Mouse (Mus musculus) embryo, embryonic 10.5 days (tissue): ENCODE measurements around the gene Lrrc74a.
A peak's percentile ranks its signal among the peaks of the same experiment; 100 is the strongest.

Experiments used
- DNase-seq: peaks from one replicate; pipeline ENCODE4 v3.0.0-alpha.2; 2015; ENCODE audit warnings: low spot score

Lrrc74a gene

DNA sequence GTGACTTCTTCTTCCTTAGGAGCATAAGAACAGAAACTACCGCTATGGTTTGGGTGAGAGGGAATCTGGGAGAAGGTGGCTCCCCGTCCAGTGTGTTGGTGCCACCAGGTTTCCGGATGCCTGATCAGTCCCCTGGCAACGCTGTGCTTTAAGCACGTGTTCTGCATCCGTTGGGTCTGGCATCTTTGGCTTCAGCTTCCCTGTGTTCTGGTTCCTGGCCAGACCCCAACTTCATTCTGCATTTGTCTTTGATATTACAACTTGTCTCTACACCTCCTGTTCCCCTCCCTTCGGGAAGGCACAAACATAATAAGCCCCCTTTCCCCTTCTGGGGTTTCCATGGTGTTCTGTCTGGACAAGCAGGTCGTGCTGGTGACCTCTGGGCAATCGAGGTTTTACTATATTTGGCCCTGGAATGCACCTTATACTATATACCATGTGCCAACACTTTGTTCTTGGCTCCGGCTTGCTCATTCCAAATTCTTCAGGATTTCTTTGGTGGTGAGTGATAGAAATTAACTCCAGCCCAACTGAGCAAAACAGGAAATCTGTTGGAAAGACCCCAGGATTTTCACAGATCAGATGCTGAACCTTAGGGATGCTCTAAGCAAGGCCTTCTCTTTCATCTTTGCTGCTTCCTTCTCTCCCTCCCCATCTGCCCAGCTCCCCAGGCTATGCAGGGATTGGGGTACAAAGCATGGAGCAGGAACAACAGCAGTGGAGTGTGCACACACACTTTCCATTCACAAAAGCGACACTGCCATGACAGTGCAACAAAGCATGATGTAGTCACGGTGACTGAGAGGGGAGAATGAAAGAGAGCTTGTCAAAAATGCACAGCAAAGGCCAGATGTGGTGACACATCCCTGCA, 52.2 kb downstream of the Lrrc74a start:
- DNase-seq: peak; percentile 50

DNA sequence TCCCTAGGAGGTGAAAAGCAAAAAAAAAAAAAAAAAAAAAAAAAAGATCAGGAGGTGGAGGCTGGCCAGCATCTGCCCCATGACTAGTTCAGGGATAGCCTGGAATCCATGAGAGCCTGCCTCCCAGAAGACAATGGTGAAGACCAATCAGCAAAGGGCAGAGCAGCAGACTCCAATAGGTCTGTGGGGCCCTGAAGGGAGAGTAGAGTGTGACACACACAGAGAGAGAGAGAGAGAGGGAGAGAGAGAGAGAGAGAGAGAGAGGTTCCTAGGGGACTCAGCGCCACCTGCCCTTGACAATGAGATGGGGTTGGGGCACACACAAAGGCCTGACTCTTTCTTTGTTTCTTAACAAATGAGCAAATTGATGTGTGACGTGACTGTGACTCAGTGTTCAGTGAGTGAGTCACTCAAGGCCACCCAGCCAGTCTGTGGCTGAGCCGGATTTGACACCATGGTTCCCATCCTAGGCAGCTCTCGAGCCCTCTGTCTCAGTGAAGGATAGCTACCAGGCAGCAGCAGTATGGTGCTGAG, 52.9 kb downstream of the Lrrc74a start:
- DNase-seq: peak; percentile 78

DNA sequence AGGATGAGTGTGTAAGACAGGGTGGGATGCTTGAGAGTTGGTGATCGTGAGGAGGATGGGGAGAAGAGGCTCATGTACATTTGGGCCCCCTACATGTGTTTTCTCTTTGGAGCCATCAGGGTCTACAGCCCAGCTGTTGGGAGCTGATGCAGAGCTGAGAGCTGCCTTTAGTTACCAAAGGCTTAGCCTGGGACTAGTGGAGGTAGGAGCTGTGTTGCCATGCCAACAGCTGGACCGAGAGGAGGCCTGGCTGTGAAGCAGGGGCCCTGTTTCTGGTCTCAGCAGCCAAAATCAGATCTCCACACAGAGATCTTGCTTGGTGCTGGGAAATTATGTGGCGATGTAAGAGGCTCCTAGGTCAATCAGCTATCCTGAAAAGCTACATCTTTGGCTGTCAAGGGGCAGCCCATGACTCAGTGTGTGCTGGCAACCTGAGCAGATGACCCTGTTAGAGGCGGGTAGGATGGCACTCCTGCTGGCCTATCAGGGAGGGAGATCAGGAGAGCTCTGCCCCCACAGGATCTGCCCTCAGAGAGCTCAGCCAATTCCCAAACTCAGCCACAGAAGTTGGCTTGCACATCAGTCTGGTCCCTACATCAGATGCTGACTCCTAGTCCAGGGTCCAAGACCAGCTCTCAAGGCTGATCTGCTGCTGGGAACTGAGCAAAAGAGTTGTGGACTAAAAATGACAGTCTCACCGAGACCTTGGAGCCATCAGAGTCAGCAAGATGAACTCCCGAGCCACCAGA, 56.1 kb downstream of the Lrrc74a start:
- DNase-seq: no peak

DNA sequence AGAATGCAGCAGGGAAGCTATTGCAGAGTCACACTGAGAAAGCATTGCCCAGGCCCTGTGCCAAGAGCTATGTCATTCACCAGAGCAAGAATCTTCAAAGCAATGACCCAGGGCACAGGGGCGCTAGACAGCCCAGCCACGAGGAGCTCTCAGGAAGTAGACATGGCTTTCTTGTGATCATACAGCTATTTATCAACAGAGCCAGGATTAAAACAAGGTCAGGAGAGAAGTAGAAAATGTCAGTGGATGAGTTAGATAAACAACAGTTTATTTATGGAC, 56.6 kb downstream of the Lrrc74a start:
- no peak for DNase-seq

DNA sequence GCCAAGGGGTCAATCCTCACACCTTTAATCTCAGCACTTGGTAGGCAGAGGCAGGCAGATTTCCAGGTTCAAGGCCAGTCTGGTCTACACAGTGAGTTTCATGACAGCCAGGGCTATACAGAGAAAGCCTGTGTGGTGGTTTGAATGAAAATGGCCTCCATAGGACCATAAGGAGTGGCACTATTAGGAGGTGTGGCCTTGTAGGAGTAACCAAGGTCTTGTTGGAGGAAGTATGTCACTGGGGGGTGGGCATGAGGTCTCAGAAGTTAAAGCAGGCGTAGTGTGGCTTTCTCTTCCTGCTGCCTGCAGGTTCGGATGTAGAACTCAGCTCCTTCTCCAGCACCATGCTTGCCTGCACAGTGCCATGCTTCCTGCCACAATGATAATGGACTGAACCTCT, 57.8 kb downstream of the Lrrc74a start:
- no peak for DNase-seq

DNA sequence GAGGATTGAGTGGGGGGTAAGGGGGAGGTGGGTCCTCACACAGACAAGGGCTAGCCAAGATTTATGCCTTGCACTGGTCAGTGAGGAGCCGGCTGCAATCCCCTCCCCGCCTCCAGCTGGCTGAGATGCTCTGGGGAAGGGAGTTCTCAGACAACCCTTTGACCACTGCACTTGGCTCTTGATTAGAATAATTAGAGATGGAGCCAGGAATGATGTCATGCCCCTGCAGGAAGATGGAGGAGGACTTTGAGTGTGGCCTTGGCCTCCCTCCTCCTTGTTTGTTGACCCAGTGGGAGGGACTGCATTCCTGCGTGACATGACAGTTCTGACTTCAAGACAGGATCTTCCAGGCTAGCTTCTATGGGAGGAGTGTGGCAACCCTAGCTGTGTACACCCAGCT, 59.7 kb downstream of the Lrrc74a start:
- DNase-seq: no peak

DNA sequence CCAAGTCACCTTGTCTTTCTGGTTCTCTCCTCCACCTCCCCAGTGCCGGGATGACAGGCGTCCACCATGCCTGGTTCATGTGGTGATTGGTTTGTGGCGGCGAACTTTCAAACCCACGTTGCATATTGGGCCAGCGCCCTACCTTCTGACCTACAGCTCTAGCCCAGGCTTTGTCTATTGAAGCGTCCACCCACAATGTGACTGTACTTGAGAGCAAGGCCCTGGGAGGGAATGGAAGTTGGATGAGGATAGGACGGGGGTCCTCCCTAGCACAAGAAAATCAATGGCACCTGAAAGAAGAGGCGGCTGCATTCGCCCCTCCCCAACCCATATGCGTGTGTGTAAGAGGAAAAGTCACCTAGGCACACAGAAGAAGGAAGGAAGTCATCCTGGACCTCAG, 60.2 kb downstream of the Lrrc74a start:
- no peak for DNase-seq

DNA sequence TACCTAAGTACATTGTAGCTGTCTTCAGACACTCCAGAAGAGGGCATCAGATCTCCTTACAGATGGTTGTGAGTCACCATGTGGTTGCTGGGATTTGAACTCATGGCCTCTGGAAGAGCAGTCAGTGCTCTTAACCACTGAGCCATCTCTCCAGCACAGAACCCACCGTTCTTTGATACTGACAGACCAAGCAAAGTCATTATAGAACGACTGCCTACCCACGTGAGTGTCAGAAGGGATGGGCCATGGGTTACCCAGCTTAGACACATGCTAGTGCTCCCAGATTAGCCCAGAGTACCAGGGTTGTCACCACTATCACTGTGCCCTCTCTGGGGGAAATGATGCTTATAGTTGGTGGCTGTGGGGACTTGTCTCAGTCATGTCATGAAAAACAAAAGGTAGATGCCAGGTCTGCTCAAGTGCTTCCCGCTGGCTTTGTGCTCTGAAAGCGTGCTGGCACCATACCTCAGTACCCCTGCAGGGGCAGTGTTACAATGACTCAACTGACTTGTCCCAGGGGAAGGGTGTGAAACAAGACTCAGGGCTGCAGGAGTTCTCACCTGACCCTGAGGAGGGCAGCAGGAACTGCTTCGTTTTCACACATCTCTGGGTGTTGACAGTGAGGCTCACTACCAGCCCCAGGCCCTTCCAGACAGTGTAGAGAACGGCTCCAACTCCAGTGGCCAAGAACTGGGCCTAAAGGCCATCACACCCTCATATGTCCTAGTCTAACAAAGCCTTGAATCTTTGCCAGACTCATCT, 61.1 kb downstream of the Lrrc74a start:
- no peak for DNase-seq

DNA sequence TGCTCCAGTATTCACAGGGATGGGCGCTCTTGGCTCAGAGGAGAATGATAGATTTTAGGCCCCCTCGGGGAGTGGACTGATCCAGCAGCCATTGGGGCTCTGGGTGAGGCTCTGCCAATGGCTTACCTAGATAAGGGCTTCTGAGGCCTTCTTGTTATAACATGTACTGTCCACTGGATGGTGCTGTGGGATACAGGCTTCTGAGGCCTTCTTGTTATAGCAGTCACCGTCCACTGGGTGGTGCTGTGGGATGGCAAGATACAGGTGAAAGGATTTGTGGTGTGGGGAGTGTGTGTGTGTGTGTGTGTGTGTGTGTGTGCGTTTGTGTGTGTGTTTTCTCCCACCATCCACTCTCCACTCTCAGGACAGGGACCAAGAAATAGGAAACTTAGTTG, 61.7 kb downstream of the Lrrc74a start:
- DNase-seq: peak; percentile 96

DNA sequence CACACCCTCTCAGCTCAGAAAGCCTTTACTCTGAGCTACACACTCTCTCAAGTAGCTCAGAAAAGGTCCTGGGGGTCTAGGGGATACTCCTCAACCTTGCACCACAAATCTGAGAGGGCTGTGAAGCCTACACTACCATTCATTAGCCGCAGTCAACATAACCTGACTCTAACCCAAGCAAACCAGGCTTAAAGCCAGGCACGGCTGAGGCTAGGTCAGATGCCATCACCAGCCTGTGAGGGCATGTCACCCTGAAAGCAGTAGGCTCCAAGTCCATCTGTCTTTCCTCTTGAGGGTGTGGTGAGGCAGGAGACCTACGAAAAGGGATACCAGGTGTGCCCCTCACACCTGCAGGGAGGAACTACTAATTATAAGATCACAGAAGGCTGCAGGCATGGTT, 62.2 kb downstream of the Lrrc74a start:
- no peak for DNase-seq

DNA sequence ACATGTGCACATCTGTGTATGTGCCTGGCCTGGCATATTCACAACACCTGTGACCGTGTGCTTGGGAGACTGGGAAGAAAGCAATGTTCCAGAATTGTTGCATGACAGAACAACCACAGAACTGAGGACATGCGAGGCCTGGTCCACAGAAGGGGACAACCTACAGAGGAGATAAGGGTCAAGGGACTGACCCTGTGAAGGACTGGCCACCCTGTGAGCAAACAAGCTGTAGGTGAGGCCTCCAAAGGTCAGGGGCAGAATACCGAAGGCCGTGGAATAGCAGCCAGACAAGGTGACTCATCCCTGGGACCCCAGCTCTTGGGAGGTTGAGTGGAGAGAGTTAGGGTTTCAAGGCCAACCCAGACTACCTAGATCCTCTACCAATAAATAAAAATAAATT, 63.6 kb downstream of the Lrrc74a start:
- DNase-seq: no peak

DNA sequence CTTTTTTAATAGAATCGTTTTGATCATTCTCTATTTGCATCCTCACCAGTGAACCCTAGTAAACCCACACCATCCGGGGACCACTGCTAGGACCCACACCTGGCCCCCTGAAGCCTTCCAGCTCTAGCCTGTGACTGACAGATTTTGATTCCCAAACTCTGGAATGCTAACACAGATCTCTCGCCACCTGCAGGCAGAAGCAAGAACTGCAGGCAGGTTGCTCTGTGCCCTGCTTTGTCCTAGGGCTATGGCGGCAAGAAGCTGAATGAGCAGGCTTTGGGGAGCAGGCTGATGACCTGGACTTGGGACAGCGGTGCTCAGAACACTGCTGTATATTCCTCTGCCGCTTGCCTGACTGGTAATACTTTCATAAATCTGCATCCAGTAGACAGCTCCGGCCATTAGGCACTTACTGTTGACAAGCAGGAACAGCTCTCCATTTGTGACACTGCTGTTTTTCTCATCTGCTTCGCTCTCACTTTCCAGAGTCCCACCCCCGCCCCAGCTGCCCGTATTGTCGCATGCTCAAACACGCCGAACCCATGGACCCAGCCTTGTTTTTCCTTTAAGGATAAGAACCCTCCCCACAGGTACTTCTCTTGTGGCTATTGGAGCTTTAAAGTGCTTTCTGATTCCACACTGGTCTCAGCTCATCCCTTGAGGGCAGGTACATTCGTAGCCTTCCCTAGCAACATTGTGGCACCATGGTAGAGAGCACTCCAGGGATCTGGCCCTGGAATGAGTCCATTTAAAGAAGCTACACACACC, 64.8 kb downstream of the Lrrc74a start:
- peak; percentile 96 for DNase-seq

DNA sequence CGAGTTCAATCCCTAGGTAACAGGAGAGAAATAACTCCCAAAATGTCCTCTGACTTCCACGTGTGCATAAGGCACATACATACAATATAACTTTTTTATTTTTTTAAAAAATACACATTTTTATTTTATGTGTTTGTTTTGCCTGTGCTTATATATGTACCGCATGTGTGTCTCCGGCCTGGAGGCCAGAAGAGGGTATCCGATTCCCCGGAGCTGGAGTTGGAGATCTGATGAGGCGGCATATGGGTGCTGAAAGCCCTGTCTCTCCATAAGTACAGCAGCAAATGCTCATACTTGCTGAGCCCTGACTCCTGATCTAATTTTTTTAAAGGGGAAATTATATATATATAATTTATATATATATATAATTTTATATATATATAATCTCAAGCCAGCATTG, 65.6 kb downstream of the Lrrc74a start:
- DNase-seq: no peak

DNA sequence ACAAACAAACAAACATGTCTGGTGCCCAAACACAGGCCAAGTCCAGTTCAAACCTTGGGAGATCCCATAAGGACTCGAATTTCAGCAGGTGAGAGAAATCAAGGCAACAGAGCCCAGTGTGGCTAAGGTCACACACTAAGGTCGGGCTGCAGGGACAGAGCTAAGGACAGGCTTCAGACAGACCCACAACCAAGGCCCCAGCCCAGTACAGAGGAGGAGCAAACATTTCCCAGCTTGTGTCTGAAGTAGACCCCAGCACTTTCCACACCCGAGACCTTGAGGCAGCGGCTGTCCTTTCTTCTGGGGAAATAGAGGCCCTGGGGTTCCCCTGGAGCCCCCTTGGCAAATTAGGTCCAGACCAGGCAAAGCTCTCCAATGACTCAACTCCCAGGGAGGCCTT, 66.2 kb downstream of the Lrrc74a start:
- no peak for DNase-seq

DNA sequence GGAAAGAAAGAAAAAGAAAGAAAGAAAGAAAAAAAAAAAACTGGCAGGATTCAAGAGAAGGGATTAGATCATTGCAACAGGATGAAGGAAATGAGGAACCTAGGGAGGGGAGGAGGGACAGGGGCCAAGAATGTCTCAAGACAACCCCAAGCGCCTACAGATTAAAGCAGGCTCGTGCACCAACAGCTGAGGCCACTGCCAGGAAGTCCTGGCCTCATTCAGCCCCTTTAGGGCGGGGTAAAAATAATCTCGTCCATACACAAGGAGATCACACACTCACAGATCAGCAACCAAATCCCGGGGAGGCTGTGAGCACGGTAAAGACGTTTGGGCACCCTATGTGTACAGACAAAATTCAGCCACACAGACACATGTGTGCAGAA, 66.6 kb downstream of the Lrrc74a start:
- peak; percentile 68 for DNase-seq

DNA sequence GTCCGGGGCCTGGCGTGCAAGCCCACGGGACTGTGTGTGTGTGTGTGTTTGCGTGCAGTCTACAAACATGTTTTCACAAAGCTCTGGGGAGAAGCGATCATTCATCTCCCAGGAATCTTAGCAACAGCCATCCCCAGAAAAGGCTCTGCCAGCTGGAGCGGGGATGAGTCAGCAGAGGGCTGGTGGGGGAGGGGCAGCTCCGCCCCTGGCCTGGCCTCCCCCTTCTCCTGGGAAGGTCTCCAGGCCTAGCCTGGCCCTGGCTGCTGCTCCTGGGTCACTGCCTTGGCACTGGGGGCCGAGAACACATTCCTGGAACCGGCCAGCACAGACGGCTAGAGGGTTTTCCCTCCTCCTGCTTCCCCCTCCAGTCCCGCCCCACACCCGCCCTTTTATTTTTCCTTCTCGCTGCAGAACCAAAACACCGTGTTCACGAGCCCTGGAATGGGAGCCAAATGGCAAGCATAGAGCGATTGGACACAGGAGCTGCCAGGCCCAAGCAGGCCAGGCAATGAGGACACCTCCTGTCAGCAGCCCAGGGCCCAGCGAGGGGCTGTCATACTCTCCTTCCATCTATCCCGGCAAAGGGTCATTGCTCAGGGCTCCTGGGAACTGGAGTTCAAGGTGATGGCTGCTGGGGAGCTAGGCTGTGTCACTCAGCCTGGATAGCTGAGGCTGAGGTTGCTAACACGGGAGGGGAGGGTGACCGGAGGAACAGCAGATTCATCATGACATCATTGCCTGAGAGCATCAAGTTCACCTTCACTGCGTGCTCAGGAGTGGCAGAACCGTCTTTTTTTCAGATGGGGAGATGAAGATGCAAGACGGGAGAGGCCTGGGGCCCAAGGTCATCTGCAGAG, 67.2 kb downstream of the Lrrc74a start:
- DNase-seq: peak; percentile 93

DNA sequence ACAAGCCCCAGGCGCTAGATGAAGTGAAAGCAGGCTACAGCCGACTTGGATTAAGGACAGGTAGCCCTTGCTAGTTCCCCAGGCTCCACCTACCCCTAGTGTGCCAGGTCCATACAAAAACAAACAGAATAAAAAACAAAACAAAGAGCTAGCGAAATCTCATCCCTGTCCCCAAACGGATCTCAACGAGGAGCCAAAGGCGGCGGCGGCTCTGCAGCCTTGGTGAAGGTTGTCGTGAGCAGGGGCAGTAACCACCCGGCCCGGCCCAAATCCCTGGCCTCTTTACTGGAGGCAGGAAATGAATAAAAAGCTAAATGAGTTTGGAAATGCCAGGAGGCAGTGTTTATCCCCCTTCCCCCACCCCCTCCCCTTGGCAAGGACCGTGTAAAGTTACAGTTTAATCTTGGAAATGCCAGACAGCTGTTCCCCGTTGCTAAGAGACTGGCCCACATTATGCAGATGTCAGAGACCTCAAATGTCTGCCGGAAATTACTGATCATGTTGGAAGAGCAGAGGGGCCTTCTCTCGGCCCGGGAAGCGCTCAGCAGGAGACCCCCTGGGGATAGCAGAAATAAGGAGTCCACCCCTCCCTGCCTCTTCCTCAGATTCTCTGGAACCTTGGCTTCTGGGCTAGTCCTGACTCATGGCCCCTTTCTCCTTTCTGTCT, 68.0 kb downstream of the Lrrc74a start:
- peak; percentile 87 for DNase-seq

DNA sequence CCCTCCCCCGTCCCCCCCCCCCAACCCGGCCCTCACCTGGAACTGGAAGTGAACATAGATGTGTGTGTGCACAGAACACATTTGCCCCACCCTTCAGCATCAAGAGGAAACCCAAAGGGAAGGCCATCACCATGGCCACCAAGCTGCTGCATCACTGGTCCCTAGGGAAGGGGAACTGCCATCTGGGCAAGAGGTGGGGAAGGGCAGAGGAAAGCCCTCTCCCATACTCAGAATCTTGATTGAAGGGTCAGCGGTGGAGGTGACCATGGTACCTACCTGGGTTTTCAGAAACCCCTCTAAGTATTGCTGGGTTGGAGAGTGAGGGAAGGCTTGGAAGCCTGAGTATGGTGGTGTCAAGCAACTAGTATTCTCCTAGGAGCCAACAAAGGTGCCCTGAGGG, 68.7 kb downstream of the Lrrc74a start:
- no peak for DNase-seq

DNA sequence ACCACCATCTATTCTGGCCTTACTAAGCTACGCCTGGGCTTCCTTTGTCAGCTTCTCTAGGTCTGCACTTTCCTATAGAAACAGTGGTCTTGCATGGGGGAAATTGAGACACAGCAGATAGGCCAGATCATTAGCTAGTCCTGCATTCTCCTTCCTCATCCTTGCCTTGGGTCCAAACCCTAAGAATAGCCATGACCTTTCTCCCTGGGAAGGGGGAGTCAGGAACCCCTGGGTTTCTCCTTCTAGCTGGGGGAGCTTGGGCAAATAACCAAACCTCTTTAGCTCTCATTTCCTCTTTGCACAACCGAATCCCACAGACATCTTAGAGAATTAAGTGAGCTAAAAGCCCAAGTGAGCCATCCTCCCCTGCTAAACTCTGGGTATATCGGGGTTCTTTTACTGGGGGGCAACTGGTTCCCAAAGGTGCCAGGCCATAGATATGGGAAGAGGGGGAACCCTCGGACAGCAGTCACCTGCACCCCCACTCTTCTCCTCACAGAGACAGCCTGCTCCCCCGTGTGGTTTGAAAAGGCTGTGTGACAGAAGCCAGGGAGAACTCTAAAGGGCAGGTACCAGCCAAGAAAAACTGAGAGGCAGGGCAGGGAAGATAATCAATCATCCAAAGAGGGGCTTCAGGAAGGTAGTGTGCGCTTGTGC, 69.6 kb downstream of the Lrrc74a start:
- DNase-seq: no peak

DNA sequence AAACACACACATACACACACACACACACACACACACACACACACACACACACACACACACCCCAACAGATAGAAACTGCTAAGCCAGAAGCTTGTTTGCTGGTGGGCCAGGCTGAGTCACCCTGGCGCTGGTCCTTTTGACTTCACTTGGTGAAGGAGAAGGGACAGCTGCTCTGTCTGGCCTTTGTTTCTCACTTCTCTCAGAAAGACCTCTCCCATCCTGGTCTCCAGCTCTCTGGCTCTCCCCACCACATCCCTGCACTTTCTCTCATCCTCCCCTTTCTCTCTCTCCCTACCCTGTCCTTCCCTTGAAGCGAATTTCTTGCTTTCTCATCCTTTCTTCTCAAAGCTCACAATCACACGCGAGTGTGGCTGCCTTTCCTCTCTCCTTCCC, 70.1 kb downstream of the Lrrc74a start:
- peak; percentile 50 for DNase-seq
